Mouse (Mus musculus) Patski (cell line): ENCODE measurements at regions not wholly inside any gene's neighbourhood (a gene's known extent, or its start where the extent isn't known, plus 50 kb on each side); places are given as distances from the start of the nearest gene placed in this dataset.

Experiments used
- ATAC-seq: fragments of 100-300 bp; one replicate; pipeline ENCODE4 v1.8.0; 2021
- CTCF ChIA-PET: fragments of 350-600 bp; sonication (Branson Sonifier 250); formaldehyde crosslinking; loops from one replicate; lab custom pipeline; 2022; ENCODE audit warnings: inconsistent platforms; lab: Charles Lee
- POLR2A ChIA-PET: fragments of 350-600 bp; sonication (Branson Sonifier 250); formaldehyde crosslinking; loops from one replicate; lab custom pipeline; 2022; ENCODE audit warnings: antibody characterized with exemption, inconsistent platforms; lab: Charles Lee
- DNase-seq: peaks from one replicate; pipeline ENCODE4 v3.0.0-alpha.2; 2011; ENCODE audit warnings: low read depth, low spot score
- H3K27me3 ChIP-seq: fragments of 371-371 bp; one replicate; pipeline ENCODE4 v1.5.1; 2021
- CTCF ChIP-seq: fragments of 100-300 bp; IDR thresholded peaks from one replicate; pipeline ENCODE4 v1.5.1; 2021
- in situ Hi-C: fragments of 300-500 bp; cut with MboI; formaldehyde crosslinking; loops from 3 replicates; pipeline ENCODE4 v1.11.1; 2018; ENCODE audit warnings: low pct_unique_long_range_greater_than_20kb, mixed read lengths

DNA sequence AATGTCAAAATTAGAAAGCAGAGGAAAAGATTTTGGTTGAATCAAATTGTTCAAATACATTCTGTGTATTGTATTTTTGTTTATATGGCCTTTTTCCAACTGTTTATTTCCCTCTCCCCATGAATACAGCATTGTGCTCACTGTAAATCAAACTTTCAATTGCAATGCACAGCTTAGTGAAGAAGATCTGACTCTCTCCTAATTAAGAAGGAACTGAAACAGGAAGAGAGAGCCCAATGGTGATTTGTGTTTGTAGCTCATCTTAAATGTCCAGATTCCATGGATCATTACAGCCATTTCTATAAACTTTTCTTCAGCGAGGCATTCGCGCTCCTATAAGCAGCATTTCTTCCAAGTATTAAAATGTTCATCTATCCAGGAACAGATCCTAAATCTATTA, 57.9 kb upstream of the Gprin3 start:
- ChIA-PET POLR2A (no interaction called here), CTCF (interaction anchor here (1.3 to 2.1 kb wide), 3 partner anchors 30 to 232 kb away, joined by 3 to 10 read pairs (median 3); no protein-coding TSS in a partner anchor)
- DNase-seq, result no peak
- no peak for TF ChIP-seq CTCF
- no peaks in the 10 kb centered on the region for H3K27me3 ChIP-seq
- ATAC-seq, result no peak
- in situ Hi-C loops, result loop anchor here (5.0 kb wide), 1 partner anchor 232 kb away; no protein-coding TSS in a partner anchor

DNA sequence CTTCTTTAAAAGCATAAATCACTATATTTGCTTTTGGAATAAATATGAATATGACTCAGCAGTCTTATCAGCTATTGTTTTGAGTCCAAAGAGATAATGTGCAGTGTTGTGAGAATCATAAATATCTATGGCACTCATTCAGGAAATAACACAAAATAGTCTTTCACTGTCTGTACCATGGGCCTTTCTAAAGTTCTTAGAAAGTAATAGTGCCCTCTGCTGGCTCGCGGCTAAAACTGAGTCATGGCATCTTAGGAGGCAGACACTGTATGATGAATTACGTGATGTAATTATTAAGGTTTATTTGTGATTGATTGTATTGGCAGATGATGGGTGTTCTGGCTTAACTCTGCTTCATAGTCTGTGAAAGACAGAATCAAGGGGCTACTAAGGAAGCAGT, 57.5 kb upstream of the Gprin3 start:
- DNase-seq (no peak), ATAC-seq (peak; percentile 73)
- in situ Hi-C loops, result loop anchor here (5.0 kb wide), 1 partner anchor 231 kb away; no protein-coding TSS in a partner anchor
- ChIA-PET POLR2A (no interaction called here), CTCF (interaction anchor here (0.6 to 2.1 kb wide), 8 partner anchors 11 to 271 kb away, joined by 3 to 10 read pairs (median 3); no protein-coding TSS in a partner anchor)
- peak; percentile 81 for TF ChIP-seq CTCF
- no peaks in the 10 kb centered on the region for H3K27me3 ChIP-seq
